9 mouse cellular contexts compared by ENCODE assay signal in the genomic region with DNA sequence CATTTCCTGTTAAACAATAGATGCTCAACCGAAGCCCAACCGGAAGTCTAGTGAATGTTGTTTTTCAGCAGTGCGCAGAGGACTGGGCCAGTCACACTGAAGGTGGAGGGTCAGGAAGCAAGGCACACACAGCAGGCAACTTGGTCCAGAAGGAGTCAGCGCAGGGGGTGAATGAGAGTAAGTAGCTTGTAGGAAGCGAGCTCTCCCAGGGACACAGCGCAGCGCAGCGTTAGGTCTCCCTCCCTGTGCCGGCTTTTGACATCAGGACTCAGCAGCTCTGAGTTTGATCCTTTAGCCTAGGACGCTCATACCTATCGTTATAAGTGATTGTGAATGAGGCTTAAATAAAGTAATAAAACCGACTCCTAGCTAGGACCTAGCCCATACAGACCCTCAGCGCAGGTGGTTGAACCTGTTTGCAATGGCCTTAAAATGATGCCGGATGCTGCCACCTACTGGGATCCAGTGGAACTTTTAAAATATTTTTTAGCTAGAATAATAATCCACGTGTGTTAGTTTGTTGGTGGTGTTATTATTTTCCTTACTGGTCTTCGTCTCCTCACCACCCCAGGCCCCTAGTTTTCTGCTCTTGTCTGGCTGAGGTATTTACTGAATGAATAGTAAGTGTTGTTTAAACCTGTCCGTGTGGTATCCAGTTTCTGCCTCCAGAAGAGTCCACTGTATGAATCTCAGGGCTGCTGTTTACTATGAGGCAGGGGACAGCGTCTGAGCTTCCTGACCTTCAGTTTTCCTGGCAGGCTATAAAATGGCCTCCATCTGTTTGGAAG.
DNase-seq lines count a peak whose midpoint lies in the region; ATAC-seq lines count a peak whose summit lies in the region.
"Had no signal": no experiment of that assay in that cellular context is flagged by ENCODE, and none has a peak within 500 bp of the region (broad histone marks: within the 10 kb centered on the region; RNA-seq: fewer than 3 reads in every experiment).

No protein-coding gene starts in this region.

- H3K27me3 ChIP-seq in forebrain, embryonic 11.5 days (ENCODE audit: control insufficient read depth, insufficient read depth, low read length) = no peaks in the 10 kb centered on the region
- no peaks in the 10 kb centered on the region for H3K27me3 ChIP-seq in hindbrain, embryonic 14.5 days (ENCODE audit: control insufficient read depth, insufficient read depth, low read length)

- peak; percentile 87 for ATAC-seq in cerebellum, adult (ENCODE audit: insufficient number of reproducible peaks, low FRiP score, low TSS enrichment)
- peak; percentile 42 for ATAC-seq in forebrain, embryonic 11.5 days (replicated peaks; ENCODE audit: low FRiP score)
- peak; percentile 79 for ATAC-seq in hindbrain, embryonic 14.5 days (ENCODE audit: low FRiP score)

- peak overlapping the region; percentile 49 for H3K4me2 ChIP-seq in forebrain, embryonic 11.5 days (ENCODE audit: low read depth, low read length, severe bottlenecking)
- peak overlapping the region; percentile 53 for H3K4me2 ChIP-seq in hindbrain, embryonic 14.5 days (replicated peaks)

- no peak overlapping the region; the same call in 1 of the 2 replicates for H3K9ac ChIP-seq in forebrain, embryonic 11.5 days (ENCODE audit: low read length)
- peak overlapping the region; percentile 32 for H3K9ac ChIP-seq in hindbrain, embryonic 14.5 days

- peak overlapping the region; percentile 5 for H3K4me3 ChIP-seq in forebrain, embryonic 11.5 days (ENCODE audit: low read depth, low read length)
- H3K4me3 ChIP-seq in hindbrain, embryonic 14.5 days (replicated peaks; ENCODE audit: low read length) = peak overlapping the region; percentile 22
- peak overlapping the region; percentile 18; the same call in 1 of the 2 replicates for H3K4me3 ChIP-seq in macrophage (ENCODE audit: inconsistent target)

- peak; percentile 7 for DNase-seq in gastrocnemius, adult 18-20 months (ENCODE audit: low spot score)
- DNase-seq in gastrocnemius, postnatal 25 days = no peak
- DNase-seq in forebrain, embryonic 11.5 days (ENCODE audit: low spot score) = peak; percentile 66
- DNase-seq in hindbrain, embryonic 14.5 days (ENCODE audit: low spot score) = peak; percentile 82
- DNase-seq in layer of hippocampus, postnatal 25 days (ENCODE audit: extremely low spot score in 1 of 2, low spot score in 1 of 2) = peak; percentile 29 to 57
- peak; percentile 16 for DNase-seq in right cerebral cortex, postnatal 14 days

- no peaks in the 10 kb centered on the region for H3K36me3 ChIP-seq in forebrain, embryonic 11.5 days (ENCODE audit: control insufficient read depth, insufficient read depth, low read length)
- H3K36me3 ChIP-seq in hindbrain, embryonic 14.5 days (replicated peaks; ENCODE audit: control insufficient read depth, insufficient read depth) = no peaks in the 10 kb centered on the region
- H3K36me3 ChIP-seq in macrophage (ENCODE audit: inconsistent target) = no peaks in the 10 kb centered on the region
- H3K36me3 ChIP-seq: G1E had no signal

- H3K4me1 ChIP-seq in forebrain, embryonic 11.5 days (replicated peaks; ENCODE audit: control insufficient read depth, insufficient read depth, low read length) = no peaks in the 10 kb centered on the region
- H3K4me1 ChIP-seq in hindbrain, embryonic 14.5 days (replicated peaks; ENCODE audit: control insufficient read depth, insufficient read depth, low read length) = no peaks in the 10 kb centered on the region; the same call in 1 of the 2 replicates

- 13% methylated on average over 18 of the region's 18 CpGs for WGBS in forebrain, embryonic 11.5 days
- 11% methylated on average over 18 of the region's 18 CpGs for WGBS in hindbrain, embryonic 14.5 days
- 5% methylated on average over 18 of the region's 18 CpGs for WGBS in macrophage (ENCODE audit: missing documents)

- H3K27ac ChIP-seq in forebrain, embryonic 11.5 days (ENCODE audit: low read depth, low read length) = no peak overlapping the region
- H3K27ac ChIP-seq in hindbrain, embryonic 14.5 days = no peak overlapping the region
- H3K27ac ChIP-seq in macrophage = no peak overlapping the region

- no peaks in the 10 kb centered on the region for H3K9me3 ChIP-seq in forebrain, embryonic 11.5 days (ENCODE audit: control insufficient read depth, low read length)
- H3K9me3 ChIP-seq in hindbrain, embryonic 14.5 days (ENCODE audit: control insufficient read depth, low read length) = no peaks in the 10 kb centered on the region
- H3K9me3 ChIP-seq: G1E had no signal

- no peaks in the 10 kb centered on the region for H3K79me2 ChIP-seq in macrophage (ENCODE audit: inconsistent target)
